Mouse (Mus musculus) urinary bladder, postnatal 36 days (tissue): ENCODE data around the gene Slc35f6.

ENCODE experiments used
- DNase-seq, 2 experiments: peaks; one replicate each; pipeline ENCODE4 v3.0.0; 2022; ENCODE audit warnings: low spot score in 2 of 2, mixed read lengths in 1 of 2

The Slc35f6 gene

DNA sequence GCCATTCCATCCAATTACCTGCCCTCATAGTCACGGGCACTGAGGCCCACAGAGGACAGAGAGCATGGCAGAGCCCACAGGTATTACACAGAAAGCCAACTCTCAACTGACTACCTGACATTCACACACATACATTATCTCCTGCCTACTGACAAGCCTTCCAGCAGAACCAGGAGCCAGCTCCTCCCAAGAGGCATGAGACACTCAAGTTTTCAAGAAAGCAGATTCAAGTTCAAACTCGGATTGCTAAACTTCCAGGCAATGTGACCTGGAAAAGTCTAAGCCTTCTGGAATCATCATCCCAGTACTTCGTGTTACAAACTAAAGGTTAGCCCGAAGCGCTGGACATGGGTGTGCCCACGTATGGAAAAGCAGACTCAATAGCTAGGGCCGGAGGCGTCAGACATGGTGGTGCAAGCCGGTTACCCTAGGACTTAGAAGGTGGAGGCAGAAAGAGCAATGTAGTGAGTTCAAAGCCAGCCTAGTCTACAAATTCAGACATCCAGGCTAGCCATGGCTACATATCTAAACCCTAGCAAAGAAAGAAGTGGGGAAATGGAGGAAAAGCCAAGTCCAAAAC lies 26.4 kb upstream of the Slc35f6 start:
- no peak for DNase-seq

DNA sequence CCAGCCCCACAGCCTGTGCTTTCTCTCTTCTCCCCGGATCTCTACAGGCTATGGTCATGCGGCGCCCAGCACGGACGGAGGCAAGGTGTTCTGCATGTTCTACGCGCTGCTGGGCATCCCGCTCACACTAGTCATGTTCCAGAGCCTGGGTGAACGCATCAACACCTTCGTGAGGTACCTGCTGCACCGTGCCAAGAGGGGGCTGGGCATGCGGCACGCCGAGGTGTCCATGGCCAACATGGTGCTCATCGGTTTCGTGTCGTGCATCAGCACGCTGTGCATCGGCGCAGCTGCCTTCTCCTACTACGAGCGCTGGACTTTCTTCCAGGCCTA lies 25.9 kb upstream of the Slc35f6 start:
- no peak for DNase-seq

DNA sequence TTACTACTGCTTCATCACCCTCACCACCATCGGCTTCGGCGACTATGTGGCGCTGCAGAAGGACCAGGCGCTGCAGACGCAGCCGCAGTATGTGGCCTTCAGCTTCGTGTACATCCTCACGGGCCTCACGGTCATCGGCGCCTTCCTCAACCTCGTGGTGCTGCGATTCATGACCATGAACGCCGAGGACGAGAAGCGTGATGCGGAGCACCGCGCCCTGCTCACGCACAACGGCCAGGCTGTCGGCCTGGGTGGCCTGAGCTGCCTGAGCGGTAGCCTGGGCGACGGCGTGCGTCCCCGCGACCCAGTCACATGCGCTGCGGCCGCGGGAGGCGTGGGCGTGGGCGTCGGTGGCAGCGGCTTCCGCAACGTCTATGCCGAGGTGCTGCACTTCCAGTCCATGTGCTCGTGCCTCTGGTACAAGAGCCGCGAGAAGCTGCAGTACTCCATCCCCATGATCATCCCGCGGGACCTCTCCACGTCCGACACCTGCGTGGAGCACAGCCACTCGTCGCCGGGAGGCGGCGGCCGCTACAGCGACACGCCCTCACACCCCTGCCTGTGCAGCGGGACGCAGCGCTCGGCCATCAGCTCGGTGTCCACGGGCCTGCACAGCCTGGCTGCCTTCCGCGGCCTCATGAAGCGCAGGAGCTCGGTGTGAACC lies 25.4 kb upstream of the Slc35f6 start:
- DNase-seq: no peak

DNA sequence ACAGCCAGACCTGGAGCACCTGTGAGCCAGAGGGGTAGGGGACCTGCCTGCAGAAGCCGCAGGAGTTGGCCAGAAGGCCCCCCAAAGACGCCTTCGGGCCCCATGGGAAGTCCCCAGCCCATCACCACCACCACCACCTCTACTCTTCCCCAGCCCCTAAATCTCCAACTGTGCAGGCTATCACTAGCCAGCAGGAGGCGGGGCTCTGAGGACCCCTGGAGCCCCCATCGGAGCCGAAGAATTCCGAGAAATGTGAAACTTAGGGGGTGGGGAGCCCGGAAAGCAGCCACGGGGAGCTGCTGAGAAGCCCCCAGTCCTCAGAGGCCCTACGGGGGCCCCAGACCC lies 24.9 kb upstream of the Slc35f6 start:
- DNase-seq: no peak

DNA sequence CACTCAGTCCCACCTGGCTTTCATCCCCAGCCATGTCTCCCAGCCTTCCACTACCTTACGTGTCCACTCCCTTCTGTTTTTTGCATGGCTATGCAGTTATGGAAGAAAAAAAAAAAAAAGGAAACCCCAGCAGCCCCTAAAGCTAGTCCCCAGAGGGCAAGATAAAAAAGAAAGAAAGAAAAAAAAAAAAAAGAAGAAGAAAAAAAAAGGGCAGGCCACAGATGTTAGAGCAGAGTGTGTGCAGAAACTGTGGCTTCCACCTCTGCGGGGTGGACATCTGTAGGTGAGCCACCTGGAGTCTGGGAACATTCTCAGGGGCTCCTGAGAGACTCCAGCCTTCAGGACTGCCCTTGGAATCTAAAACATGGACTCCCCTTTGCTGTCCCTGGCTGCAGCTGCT lies 24.4 kb upstream of the Slc35f6 start:
- DNase-seq: no peak

DNA sequence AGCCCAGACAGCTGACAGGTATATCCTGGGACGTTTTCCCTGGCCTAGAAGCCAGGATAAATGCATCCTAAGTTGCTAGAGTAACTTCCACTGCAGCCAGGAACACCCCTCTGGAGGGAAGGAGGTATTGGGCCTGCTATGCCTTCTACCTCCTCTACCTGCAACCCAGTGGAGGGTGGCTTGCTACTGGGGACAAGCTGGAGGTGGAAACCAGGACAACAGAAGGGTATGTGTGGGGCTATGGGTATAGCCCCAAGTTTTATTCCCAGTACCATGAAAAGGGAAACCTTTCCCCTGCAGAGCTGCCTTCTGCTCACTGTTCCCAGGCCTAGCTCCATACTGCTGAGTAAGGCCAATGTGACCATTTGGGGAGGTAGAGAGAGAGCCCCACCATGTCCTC lies 23.4 kb upstream of the Slc35f6 start:
- DNase-seq: no peak

DNA sequence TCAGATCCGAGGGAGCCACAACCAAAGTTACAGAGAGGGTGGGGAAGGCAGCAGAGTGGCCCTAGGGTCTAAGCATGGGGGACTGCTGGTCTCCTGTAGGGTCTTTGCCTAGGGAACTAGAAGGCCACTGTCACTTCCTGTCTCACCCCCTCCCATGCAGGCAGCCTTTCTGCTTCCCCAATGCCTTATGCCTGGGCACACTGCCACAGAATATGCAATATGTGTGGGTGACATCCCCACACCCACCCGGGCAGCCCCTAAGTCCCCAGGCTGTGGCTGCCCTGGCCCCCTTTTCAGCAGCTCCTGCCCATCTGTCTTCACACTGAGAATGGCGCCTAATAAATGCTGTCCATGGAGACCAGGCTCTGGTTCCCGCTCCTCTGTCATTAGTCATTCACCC lies 22.8 kb upstream of the Slc35f6 start:
- no peak for DNase-seq

DNA sequence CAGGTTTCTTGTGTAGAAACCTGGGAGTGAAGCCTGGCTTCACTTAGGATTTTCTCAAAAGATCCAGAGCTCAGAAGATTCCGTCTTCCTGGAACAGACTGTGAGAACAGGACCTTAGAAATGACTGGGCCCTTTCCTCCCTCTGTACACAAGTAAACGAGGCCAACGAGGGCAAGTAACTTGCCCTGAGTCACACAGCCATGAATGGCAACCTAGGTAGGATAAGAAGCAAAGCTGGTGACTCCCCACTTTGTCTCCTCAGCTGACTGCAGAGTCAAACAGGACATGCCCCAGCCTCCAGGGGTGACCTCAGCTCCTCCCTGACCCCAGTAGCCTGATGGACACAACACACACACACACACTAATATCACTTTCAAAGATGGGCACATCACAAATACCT lies 22.4 kb upstream of the Slc35f6 start:
- DNase-seq: no peak

DNA sequence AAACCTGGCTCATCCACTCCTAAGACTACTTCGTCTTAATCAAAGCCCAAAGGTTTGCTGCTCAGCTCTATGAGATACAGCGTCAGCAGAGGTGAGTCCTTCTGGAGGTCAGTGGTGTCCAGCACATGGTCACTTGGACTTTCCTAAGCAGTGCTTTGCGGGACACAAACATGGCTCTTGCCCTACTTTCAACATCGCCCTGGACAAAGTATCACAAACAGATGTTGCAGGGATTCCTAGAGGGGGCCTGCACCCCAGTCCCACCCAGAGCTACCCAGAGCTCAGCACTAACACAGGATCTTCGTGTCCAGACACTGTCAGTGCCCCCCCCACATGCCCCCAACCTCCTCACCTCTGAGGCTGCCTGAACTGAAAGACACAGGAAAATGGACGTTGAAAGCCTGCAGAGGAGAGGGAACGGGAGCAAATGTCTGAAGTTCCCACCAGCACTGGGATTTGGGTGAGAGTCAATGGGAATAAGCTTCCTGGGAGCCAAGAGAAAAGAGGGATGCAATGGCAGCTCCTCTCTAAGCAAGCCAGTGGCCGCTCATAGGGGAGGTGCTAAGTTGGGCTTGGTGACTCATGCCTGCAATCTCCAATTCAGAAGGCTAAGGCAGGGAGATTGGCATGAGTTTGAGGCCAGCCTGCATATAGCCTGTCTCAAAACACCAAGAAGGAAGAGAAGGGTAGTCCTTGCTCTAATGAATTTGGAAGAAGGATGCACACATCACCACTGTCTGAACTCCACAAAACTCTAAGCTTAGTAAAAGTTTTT lies 21.2 kb upstream of the Slc35f6 start:
- no peak for DNase-seq

DNA sequence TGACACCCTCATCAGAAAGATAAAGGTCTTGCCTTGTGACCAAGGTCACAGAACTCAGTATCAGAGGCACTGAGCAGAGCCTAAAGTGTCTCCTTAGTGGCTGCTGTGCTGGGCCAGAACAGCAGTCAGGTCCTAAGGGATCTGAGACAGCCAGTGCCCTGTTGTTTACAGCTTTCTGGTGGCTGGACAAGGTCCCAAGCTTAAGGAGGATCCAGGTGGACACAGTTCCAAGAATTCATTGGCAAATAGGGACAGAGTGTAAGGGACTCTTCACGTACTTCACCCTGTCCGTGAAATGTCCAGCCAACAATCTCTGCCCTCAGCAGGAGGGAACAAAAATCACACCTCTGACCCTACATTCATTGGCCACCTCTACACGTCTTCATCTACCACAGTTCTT lies 19.2 kb upstream of the Slc35f6 start:
- no peak for DNase-seq

DNA sequence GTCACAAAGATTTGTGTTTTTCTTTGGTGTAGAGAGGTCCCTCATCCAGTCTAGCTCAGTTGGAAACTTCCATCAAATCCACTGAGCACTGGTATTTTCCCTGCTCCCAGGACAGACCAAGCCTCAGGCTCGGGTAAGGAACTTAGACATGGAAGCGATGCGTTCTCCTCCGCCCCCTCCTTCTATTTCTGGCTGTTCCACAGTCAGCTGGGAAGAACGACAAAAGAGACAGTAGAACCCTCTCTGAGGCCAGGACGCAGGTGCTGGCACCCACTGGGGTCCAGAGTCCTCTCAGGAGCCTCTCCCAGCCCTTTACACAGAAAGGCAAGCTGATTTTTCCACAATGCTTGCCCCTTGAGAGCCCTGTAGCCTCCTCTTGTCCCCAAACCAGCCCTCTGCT lies 17.3 kb upstream of the Slc35f6 start:
- no peak for DNase-seq

DNA sequence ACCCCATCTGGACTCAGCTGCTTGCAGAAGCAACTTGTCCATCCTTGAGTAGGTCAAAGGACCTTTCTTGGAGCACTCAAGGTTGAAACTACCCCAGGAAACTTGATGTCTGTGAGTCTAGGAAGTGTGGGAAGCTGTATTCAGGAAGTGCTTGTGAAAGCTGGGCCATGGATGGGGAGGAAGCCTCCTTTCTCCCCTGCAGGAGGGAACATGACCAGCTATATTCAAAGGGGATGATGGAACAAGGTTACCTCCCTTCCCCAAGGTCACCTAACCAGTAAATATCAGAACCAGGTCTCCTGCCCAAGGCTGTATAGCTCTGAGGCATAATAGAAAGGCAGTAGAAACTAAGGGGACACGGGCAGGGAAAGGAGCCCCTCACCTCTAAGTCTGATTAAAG lies 15.6 kb upstream of the Slc35f6 start:
- no peak for DNase-seq

DNA sequence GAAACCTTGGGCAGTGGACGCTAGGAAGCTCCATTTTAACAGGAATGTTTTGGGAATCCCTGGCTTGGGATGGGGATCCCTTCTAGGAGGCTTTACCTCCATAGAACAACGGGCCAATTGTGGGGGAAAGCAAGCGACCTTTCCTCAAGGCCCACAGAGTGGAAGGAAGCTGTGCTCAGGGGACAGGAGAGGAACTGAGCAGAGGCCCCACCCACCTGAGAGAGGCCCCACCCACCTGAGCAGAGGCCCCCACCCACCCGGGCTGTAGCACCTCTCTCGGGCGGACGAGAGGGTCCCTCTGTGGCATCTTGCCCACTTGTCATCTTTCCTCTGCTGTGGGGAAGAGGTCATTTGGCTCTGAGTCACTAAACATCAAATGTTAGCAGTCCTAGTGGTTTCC lies 10.7 kb upstream of the Slc35f6 start:
- DNase-seq: no peak

DNA sequence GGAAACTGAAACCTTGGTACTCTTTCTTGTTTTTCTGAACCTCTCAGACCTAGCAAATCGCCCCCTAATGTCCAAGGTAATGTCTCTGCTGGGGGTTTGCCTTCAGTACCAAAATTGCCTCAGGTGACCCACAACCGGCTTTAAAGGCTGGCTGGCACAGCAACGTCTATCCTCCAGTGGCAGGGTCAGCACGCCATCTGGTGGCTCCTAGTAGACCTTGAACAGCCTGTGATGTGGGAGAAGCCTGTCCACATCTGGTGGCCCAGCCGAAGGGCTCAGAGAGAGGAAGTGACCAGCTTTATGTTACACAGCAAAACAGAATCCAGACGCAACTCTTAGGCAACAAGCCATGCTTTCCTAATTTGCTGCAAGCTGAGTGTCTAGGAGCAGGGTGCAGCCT lies 9.7 kb upstream of the Slc35f6 start:
- peak; percentile 67 to 82 for DNase-seq

DNA sequence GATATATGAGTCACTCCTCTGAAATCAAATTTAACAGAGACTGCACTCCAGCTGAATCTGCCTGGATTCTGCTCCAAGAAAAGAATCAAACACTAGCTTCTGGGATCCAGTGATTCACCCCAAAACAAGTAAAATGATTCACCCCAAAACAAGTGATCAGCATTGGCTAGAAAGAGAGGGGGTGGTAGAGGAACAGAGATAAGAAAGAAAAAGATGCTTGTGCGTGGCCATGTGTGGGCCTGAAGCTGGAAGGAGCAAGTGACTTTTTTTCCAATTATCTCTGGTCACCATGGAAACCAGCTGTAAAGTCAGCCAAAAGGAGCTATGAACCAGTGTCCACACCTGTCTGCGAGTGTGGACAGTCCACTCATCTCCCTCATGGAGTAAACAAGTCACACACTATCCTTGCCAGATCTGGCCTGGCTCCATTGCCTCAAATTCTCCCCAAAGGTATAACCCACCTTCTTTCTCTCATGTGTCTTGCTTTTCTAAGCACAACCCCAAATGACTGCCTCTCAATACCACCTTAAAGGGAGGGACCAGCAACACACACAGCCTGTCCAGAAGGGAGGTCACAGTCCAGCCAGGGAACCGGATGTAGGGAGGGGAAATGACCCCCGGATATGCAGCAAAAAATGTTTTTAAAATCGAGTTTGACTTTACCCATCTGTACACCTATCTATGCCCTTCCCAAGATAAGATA lies 4.1 kb upstream of the Slc35f6 start:
- DNase-seq: no peak

DNA sequence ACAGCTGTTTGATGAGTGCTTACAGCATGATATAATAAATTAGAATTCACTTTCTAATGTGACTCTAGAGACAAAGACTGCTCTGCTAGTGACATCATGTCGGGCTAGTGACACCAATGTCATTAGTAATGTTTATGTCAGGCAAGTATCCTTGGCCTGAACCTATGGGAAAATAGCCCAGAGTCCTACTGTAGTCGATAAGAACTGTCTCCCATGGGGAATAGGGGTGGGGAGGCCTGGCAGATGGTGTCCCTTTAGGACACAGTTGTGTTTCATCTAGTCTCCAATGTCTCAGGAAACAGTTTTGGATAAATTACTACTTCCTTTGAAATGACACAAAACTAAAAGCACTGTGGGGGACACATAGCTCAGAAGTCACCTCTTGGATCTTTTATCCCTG lies 1.7 kb upstream of the Slc35f6 start:
- no peak for DNase-seq

DNA sequence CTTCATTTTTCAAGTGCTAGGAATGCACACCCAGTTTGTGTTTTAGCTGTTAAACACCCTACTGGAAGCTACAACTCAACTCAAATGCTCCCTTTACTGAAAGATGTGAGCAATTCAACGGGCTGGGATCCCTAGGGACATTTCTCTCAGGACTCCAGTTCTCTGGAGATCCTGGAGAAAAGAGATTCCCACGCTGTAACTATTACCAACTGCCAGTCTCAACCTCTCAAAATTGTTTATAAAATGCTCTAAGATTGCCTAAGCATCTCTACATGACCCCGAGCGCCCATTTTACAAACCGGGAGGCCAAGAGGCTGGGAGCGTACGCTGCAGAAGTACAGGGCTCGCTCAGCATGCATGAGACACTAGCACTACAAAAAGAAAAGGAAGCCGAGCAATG lies 337 bp upstream of the Slc35f6 start:
- no peak for DNase-seq

DNA sequence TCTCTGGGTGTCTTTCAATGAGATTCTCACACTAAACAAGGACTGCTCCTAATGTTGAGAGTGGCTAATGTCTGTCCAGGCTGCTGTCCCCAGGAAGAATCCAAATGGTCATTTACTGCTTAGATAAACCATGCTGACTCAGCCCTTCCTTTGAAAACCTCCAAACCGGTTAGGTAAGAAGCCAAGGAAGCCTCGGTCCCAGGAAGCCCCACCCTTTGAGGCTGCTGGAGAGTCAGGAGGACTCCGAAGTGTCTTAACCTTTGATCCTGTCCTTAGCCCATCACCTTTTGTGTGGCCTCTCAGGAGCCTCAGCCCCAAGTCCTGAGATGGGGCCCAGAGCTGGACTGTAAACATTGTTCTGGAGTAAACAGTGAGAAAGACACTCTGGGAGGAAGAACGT lies 1.8 kb downstream of the Slc35f6 start:
- peak in 1 of 2 experiments; percentile 23 for DNase-seq

DNA sequence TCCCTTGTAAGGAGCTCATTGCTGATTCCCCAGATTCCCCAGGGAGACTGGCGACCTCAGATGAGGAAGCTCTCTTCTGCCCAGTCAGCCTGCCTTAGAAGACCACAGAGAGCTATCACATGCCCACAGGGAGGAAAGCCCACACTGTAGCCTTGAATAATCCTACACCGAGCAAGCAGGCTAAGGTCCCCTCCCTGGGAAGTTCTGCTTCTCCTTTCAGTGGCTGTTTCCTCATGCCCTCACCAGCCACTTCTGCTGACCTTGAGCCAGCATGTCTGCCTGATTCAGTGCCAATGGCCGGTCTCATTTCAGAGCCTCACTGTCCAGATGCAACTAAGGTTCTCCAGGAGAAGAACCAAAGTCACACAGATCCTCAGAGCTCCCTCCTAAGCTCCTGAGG lies 3.0 kb downstream of the Slc35f6 start:
- DNase-seq: peak in 1 of 2 experiments; percentile 29

DNA sequence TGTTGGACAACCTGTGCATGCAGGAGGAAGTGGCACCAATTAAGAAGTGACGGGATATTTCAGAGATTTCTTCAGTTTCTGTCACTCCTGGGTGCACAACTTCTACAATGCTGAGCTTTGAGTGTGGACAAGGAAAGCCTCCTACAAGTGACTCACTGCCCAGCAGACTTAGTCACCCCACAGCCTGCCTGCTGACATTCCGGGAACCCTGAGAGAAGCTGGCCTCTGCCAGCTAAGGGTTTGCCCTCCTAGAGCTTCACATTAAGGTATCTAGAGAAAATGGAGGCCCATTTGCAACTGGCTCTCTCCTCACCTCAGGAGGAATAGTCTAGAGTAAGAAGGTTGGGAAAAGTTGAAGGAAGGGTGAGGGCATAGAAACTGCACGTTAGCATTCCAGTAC lies 3.8 kb downstream of the Slc35f6 start:
- DNase-seq: peak in 1 of 2 experiments; percentile 48

DNA sequence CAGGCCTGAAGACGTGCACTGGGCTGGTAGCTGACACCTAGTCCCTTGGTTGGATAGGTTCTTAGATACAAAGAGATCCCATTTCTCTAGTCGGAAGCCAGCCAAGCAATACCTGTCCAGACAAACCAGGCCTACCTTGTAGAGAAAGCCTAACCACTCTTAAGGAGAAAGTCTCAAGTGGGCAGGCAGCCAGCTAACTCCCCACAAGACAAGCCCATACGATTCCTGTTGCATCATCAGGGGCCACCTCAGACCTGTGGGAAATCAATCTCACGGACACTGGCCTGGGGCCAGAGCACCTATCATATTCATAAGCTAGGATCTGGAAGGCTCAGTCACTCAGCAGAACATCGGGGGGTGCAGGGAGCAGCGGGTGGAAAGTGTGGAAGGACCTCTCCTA lies 5.5 kb downstream of the Slc35f6 start:
- peak; percentile 79 to 85 for DNase-seq

DNA sequence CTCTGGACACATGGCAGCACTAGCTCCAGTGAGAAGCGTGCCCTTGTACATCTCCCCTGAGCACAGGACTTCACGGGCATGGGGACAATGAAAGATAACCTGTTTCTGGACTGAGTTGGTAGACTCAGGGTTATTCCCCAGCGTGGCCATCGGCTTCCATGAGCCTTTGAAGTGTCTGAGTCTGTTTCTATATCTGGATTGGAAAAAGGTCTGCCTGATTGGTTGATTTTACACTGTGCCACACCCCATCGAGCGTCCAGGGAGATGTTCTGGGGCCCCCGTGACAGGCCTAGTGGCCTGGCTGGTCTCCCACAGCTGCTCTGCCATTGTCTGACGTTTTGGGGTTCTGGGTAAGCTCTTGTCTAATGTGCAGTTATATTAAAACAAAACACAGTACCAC lies 7.3 kb downstream of the Slc35f6 start:
- DNase-seq: no peak
